Mouse (Mus musculus): Measurements from ENCODE around the gene Disc1.

The Disc1 gene

GRCm38 (mm10) chr8:125060904-125061303 is 6.9 kb downstream of the Disc1 start:
- in situ Hi-C loops (cut with MboI; ENCODE audit: low pct_unique_long_range_greater_than_20kb in 1 of 2, low sequenced_read_pairs in 2 of 2, unreplicated experiment in 1 of 2), result no loop called here

GRCm38 (mm10) chr8:125065596-125065995 is 11.6 kb downstream of the Disc1 start:
- in situ Hi-C loops (cut with MboI; ENCODE audit: low pct_unique_long_range_greater_than_20kb in 1 of 2, low sequenced_read_pairs in 2 of 2, unreplicated experiment in 1 of 2), result no loop called here

- in situ Hi-C loops (cut with MboI; ENCODE audit: low pct_unique_long_range_greater_than_20kb in 1 of 2, low sequenced_read_pairs in 2 of 2, unreplicated experiment in 1 of 2), result no loop called here
Measured at GRCm38 (mm10) chr8:125066913-125067595, 13.1 kb downstream of the Disc1 start.

GRCm38 (mm10) chr8:125067596-125067960 is 13.6 kb downstream of the Disc1 start:
- in situ Hi-C loops (cut with MboI; ENCODE audit: low pct_unique_long_range_greater_than_20kb in 1 of 2, low sequenced_read_pairs in 2 of 2, unreplicated experiment in 1 of 2), result no loop called here

- in situ Hi-C loops (cut with MboI; ENCODE audit: low pct_unique_long_range_greater_than_20kb in 1 of 2, low sequenced_read_pairs in 2 of 2, unreplicated experiment in 1 of 2), result no loop called here
Measured at GRCm38 (mm10) chr8:125068146-125068905, 14.3 kb downstream of the Disc1 start.

- in situ Hi-C loops (cut with MboI; ENCODE audit: low pct_unique_long_range_greater_than_20kb in 1 of 2, low sequenced_read_pairs in 2 of 2, unreplicated experiment in 1 of 2), result no loop called here
Measured at GRCm38 (mm10) chr8:125069304-125069703, 15.3 kb downstream of the Disc1 start.

GRCm38 (mm10) chr8:125069733-125070132 is 15.7 kb downstream of the Disc1 start:
- in situ Hi-C loops (cut with MboI; ENCODE audit: low pct_unique_long_range_greater_than_20kb in 1 of 2, low sequenced_read_pairs in 2 of 2, unreplicated experiment in 1 of 2), result no loop called here

GRCm38 (mm10) chr8:125074141-125074540 is 20.1 kb downstream of the Disc1 start:
- in situ Hi-C loops (cut with MboI; ENCODE audit: low pct_unique_long_range_greater_than_20kb in 1 of 2, low sequenced_read_pairs in 2 of 2, unreplicated experiment in 1 of 2), result no loop called here

GRCm38 (mm10) chr8:125074581-125074980 is 20.6 kb downstream of the Disc1 start:
- in situ Hi-C loops (cut with MboI; ENCODE audit: low pct_unique_long_range_greater_than_20kb in 1 of 2, low sequenced_read_pairs in 2 of 2, unreplicated experiment in 1 of 2), result no loop called here

GRCm38 (mm10) chr8:125075389-125075788 is 21.4 kb downstream of the Disc1 start:
- in situ Hi-C loops (cut with MboI; ENCODE audit: low pct_unique_long_range_greater_than_20kb in 1 of 2, low sequenced_read_pairs in 2 of 2, unreplicated experiment in 1 of 2), result no loop called here

- in situ Hi-C loops (cut with MboI; ENCODE audit: low pct_unique_long_range_greater_than_20kb in 1 of 2, low sequenced_read_pairs in 2 of 2, unreplicated experiment in 1 of 2), result no loop called here
Measured at GRCm38 (mm10) chr8:125077326-125077725, 23.3 kb downstream of the Disc1 start.

- in situ Hi-C loops (cut with MboI; ENCODE audit: low pct_unique_long_range_greater_than_20kb in 1 of 2, low sequenced_read_pairs in 2 of 2, unreplicated experiment in 1 of 2), result no loop called here
Measured at GRCm38 (mm10) chr8:125078771-125079384, 24.9 kb downstream of the Disc1 start.

GRCm38 (mm10) chr8:125080388-125081344 is 26.7 kb downstream of the Disc1 start:
- in situ Hi-C loops (cut with MboI; ENCODE audit: low pct_unique_long_range_greater_than_20kb in 1 of 2, low sequenced_read_pairs in 2 of 2, unreplicated experiment in 1 of 2), result no loop called here

- in situ Hi-C loops (cut with MboI; ENCODE audit: low pct_unique_long_range_greater_than_20kb in 1 of 2, low sequenced_read_pairs in 2 of 2, unreplicated experiment in 1 of 2), result no loop called here
Measured at GRCm38 (mm10) chr8:125083746-125084145, 29.8 kb downstream of the Disc1 start.

- in situ Hi-C loops (cut with MboI; ENCODE audit: low pct_unique_long_range_greater_than_20kb in 1 of 2, low sequenced_read_pairs in 2 of 2, unreplicated experiment in 1 of 2), result no loop called here
Measured at GRCm38 (mm10) chr8:125084523-125084922, 30.5 kb downstream of the Disc1 start.

- in situ Hi-C loops (cut with MboI; ENCODE audit: low pct_unique_long_range_greater_than_20kb in 1 of 2, low sequenced_read_pairs in 2 of 2, unreplicated experiment in 1 of 2), result no loop called here
Measured at GRCm38 (mm10) chr8:125090889-125091740, 37.1 kb downstream of the Disc1 start.

- in situ Hi-C loops (cut with MboI; ENCODE audit: low pct_unique_long_range_greater_than_20kb in 1 of 2, low sequenced_read_pairs in 2 of 2, unreplicated experiment in 1 of 2), result no loop called here
Measured at GRCm38 (mm10) chr8:125097140-125097539, 43.1 kb downstream of the Disc1 start.

- in situ Hi-C loops (cut with MboI; ENCODE audit: low pct_unique_long_range_greater_than_20kb in 1 of 2, low sequenced_read_pairs in 2 of 2, unreplicated experiment in 1 of 2), result no loop called here
Measured at GRCm38 (mm10) chr8:125098050-125098449, 44.1 kb downstream of the Disc1 start.

All from mouse embryonic stem cell (cell line).